Mouse (Mus musculus) C2C12 (cell line): ENCODE measurements around the gene Gm48551.
A peak's percentile ranks its signal among the peaks of the same experiment; 100 is the strongest.

ENCODE experiments used
- CTCF ChIP-seq: IDR thresholded peaks from one replicate; pipeline ENCODE4 v1.5.1; 2011; ENCODE audit not compliant: control insufficient read depth, insufficient read depth, insufficient read length
- MAX ChIP-seq: IDR thresholded peaks from one replicate; pipeline ENCODE4 v1.6.1; 2011; ENCODE audit warnings: mild to moderate bottlenecking, control low read depth
- MYOD1 ChIP-seq: IDR thresholded peaks from one replicate; pipeline ENCODE4 v1.6.1; 2011; ENCODE audit warnings: low read depth; ENCODE audit not compliant: control insufficient read depth, insufficient read length
- MYOG ChIP-seq: IDR thresholded peaks from one replicate; pipeline ENCODE4 v1.6.1; 2011; ENCODE audit not compliant: control insufficient read depth, insufficient read length; ENCODE audit errors: extremely low read depth
- USF1 ChIP-seq: IDR thresholded peaks from one replicate; pipeline ENCODE4 v1.6.1; 2011; ENCODE audit warnings: low read depth, mild to moderate bottlenecking, control low read depth, moderate library complexity

GRCm38 (mm10) chr10:81425236-81425850 lies 41.1 kb downstream of the Gm48551 start:
- TF ChIP-seq CTCF (no peak), MYOD1 (no peak), USF1 (no peak), MYOG (no peak), MAX (peak; percentile 83)
